Mouse (Mus musculus) forebrain, embryonic 16.5 days (tissue): ENCODE measurements around the gene Ccdc171. TPM values are rescaled to one million over a fixed set of nuclear protein-coding genes. Genes with fewer than 3 reads are reported as not detected.

ENCODE experiments used
- polyA plus RNA-seq: library from polyadenylated mRNA; unstranded; fragments of >200 nt; fragmentation: Nextera tagmentation; extraction: Ambion mirVana; gene quantifications from 2 replicates; pipeline ENCODE4 v1.2.1, GENCODE M21; 2015

Ccdc171 gene
- polyA plus RNA-seq, 1 experiment from 2014 or later: 6.1 TPM

Other genes with a start within 250 kb of the Ccdc171 start
- 12.1 and 12.6 TPM in 2 replicates for gene Ttc39b, start 201.3 kb upstream of the Ccdc171 start, polyA plus RNA-seq
- gene Snapc3, start 107.8 kb upstream of the Ccdc171 start, polyA plus RNA-seq: 92.9 and 99.8 TPM in 2 replicates
- 281 and 310 TPM in 2 replicates for gene Psip1, start 39.1 kb upstream of the Ccdc171 start, polyA plus RNA-seq